Mouse (Mus musculus): ENCODE results near the gene Plxnb1. TPM values are rescaled to one million over a fixed set of nuclear protein-coding genes. Genes with fewer than 3 reads are reported as not detected.
"Not testable (repeated sequence)": the region's sequence is repeated elsewhere in the genome, so short reads cannot be mapped to it uniquely, and the experiment has no call there.

Gene Plxnb1
- total RNA-seq, 2 experiments from 2014 or later, result 83.2 to 98.9 TPM

DNA sequence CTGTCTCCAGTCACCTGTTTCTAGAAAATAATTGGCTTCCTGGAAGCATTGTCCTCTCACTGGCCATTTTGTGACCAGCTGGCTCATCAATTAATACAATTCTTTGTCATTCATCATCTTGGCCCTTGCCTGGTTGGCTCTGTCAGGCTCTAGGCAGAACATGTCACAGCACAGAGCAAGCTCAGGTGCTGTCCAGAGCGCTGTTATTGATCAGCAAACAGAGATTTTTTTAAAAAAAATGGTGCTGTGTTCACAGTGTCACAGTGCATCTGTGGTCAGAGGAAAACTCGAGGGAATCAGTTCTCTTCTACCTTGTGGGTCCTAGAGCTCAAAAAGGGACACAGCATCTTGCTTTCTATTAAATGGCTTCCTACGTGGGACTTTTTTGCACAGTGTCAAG lies 30.3 kb downstream of the Plxnb1 start:
- DNase-seq (ENCODE audit: extremely low spot score in 1 of 2, low spot score in 1 of 2), result no peak

DNA sequence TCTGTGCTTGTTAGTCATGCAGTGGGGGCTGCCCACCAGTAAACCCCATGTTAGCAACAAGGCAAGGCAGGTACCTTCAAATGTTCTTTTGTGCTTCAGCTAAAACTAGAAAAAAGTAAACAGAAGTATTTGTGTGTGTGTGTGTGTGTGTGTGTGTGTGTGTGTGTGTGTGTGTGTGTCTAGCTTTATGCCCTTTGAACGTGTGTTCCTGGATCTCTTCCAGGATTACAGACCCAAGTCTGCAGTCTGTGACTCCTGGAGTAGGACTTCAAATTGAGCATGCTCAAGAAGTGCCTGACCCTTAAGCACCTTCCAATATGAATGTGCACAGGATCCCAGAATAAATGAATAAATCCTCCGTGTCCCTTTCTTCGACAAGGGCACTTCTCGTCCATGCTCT lies 31.9 kb downstream of the Plxnb1 start:
- DNase-seq (ENCODE audit: extremely low spot score in 1 of 2, low spot score in 1 of 2), result no peak

DNA sequence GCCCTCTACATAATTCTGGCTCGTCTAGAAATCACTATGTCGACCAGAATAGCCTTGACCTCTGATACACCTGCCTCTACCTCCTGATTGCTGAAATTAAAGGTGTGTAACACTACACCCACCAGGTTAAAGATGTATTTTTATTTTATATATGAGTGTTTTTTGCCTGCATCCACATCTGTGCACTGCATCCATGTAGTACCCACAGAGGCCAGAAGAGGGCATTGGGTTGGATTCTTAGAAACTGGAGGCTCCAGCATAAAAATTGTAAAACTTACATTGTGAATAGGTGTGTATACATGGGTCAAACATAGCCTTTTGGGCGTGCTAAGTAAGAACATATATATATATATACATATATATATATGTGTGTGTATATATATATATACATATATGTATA lies 33.0 kb downstream of the Plxnb1 start:
- peak in 1 of 2 experiments; percentile 64 for DNase-seq (ENCODE audit: extremely low spot score in 1 of 2, low spot score in 1 of 2)

DNA sequence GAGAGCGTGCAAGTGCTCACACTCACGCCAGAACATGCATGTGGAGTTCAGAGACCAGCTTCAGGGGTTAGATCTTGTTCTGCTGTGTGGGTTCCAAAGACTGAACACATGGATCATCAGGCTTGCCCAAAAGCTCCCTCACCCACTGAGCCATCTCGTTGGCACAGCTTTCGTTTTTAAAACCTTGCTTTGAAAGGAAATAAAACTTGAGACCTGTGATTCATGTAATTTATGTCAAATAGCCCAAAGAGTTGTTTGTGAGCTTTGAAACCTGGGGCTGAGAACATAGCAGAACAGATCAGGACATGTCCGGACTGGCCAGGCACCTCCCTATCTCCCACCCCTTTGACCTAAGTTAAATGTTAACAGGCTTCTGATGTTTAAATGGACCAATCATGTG lies 34.9 kb downstream of the Plxnb1 start:
- DNase-seq (ENCODE audit: extremely low spot score in 1 of 2, low spot score in 1 of 2), result no peak

- DNase-seq (ENCODE audit: extremely low spot score in 1 of 2, low spot score in 1 of 2), result not testable (repeated sequence)
Observed at GRCm38 (mm10) chr9:109140414-109140813, 45.2 kb downstream of the Plxnb1 start.

- DNase-seq (ENCODE audit: extremely low spot score in 1 of 2, low spot score in 1 of 2), result no peak
Observed at GRCm38 (mm10) chr9:109161941-109162340, 66.8 kb downstream of the Plxnb1 start, which contains the start of gene Fbxw21. TSS of gene Fbxw21 (minus strand) at chr9:109162041.

GRCm38 (mm10) chr9:109167316-109167715 lies 72.1 kb downstream of the Plxnb1 start:
- no peak for DNase-seq (ENCODE audit: extremely low spot score in 1 of 2, low spot score in 1 of 2)

Other genes starting within 250 kb of the Plxnb1 start
- 10 to 100 TPM; 21.4 to 21.5 TPM for gene Slc26a6, start 242.1 kb upstream of the Plxnb1 start, total RNA-seq (2021)
- gene Tmem89, start 180.8 kb upstream of the Plxnb1 start, total RNA-seq (2021), result under 1 TPM in 1 of 2 experiments, not detected in 1; 0.85 TPM
- 100 to 1,000 TPM; 353 to 403 TPM for gene Uqcrc1, start 158.8 kb upstream of the Plxnb1 start, total RNA-seq (2021)
- 1 to 10 TPM; 2.0 to 3.0 TPM for gene Col7a1, start 141.8 kb upstream of the Plxnb1 start, total RNA-seq (2021)
- not detected for gene Ucn2, start 109.4 kb upstream of the Plxnb1 start, total RNA-seq (2021)
- 10 to 100 TPM in 1 of 2 experiments, 1 to 10 TPM in 1; 10.0 to 10.9 TPM for gene Pfkfb4, start 103.6 kb upstream of the Plxnb1 start, total RNA-seq (2021)
- gene Shisa5, start 56.8 kb upstream of the Plxnb1 start, total RNA-seq (2021), result 10 to 100 TPM; 49.3 to 52.1 TPM
- gene Trex1, start 35.7 kb upstream of the Plxnb1 start, total RNA-seq (2021), result 10 to 100 TPM; 13.1 to 14.2 TPM
- 10 to 100 TPM; 21.7 to 25.7 TPM for gene Atrip, start 21.3 kb upstream of the Plxnb1 start, total RNA-seq (2021)
- 1 to 10 TPM; 8.1 to 8.4 TPM for gene Ccdc51, start 12.9 kb upstream of the Plxnb1 start, total RNA-seq (2021)
- gene Tma7, start 12.8 kb upstream of the Plxnb1 start, total RNA-seq (2021), result 100 to 1,000 TPM; 311 to 321 TPM
- not detected for gene Fbxw21, start 66.7 kb downstream of the Plxnb1 start, total RNA-seq (2021)
- not detected for gene Fbxw13, start 100.6 kb downstream of the Plxnb1 start, total RNA-seq (2021)
- gene Fbxw20, start 139.4 kb downstream of the Plxnb1 start, total RNA-seq (2021), result not detected
- not detected for gene Fbxw14, start 192.3 kb downstream of the Plxnb1 start, total RNA-seq (2021)
- not detected for gene Fbxw28, start 244.3 kb downstream of the Plxnb1 start, total RNA-seq (2021)